Mouse (Mus musculus): ENCODE results near the gene Olfr555.
"Not testable (repeated sequence)": the region's sequence is repeated elsewhere in the genome, so short reads cannot be mapped to it uniquely, and the experiment has no call there.

The Olfr555 gene

GRCm38 (mm10) chr7:102658523-102658922 is at the start of gene Olfr555:
Olfr555 (plus strand) TSS chr7:102658823.
- no peak for DNase-seq (ENCODE audit: extremely low read depth, low read depth, low spot score)

- no peak for DNase-seq (ENCODE audit: extremely low read depth, low read depth, low spot score)
Observed at GRCm38 (mm10) chr7:102618118-102618517, 40.5 kb upstream of the Olfr555 start, which contains the start of gene Olfr553. Olfr553 (minus strand) TSS chr7:102618218.

- DNase-seq (ENCODE audit: extremely low read depth, low read depth, low spot score), result no peak
Observed at GRCm38 (mm10) chr7:102619608-102620007, 39.0 kb upstream of the Olfr555 start.

DNA sequence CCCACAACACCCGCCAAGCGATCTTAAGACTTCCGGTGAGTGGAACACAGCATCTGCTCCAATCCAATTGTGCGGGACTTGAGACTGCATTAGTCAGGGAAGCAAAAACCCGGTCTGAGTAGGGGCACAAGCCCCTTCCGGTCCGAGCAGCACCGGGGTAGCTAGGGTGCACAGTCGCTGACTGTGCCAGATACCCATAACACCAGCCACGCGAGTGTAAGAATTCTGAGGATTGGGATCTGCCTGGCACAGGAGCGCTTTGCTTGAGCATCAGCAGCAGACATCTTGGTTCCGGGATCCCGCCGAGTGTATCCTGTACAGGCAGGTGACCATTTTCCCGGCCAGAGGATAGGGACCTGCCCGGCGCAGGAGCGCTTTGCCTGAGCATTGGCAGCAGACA is 38.3 kb upstream of the Olfr555 start:
- DNase-seq (ENCODE audit: extremely low read depth, low read depth, low spot score), result not testable (repeated sequence)

DNA sequence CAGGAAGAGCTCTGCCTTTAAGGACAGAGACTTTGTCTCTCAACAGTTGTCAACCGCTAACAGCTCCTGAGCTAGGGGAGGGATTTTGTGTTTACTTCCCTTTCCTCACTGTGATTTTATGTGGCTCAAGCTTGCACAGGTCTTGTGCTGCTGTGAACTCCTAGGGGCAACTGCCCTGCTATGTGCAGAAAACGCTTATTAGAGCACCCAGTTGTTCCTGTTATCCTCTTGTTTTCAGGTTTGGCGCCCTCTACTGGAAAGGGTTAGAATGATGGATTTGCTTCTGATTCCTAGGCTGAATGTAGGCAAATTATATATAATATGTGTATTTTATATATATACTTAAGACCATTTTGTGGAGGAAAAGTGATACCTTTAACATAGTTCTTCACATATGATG is 22.0 kb upstream of the Olfr555 start:
- DNase-seq (ENCODE audit: extremely low read depth, low read depth, low spot score), result no peak

DNA sequence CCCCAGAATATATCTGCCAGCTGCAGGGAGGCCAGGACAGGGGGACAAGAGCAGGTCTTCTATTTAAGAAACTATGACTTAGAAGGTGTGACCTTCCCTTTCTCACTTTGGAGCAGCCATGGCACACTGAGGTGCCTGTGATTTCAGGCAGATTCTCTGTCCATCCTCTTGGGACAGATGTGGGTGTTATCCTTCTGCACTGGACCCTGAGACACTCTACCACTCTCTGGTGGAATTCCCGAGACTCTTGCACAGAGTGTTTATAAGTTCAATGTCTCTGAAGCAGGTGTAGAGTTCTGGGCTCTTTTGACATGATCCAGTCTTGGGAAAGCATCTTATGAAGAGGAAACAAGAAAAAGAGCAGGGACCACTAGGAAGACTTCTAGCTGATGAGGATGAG is 20.5 kb upstream of the Olfr555 start, which contains the start of gene Olfr554:
Gene Olfr554 (plus strand): TSS at position 301 of the 400 bp plus-strand sequence.
- no peak for DNase-seq (ENCODE audit: extremely low read depth, low read depth, low spot score)

- DNase-seq (ENCODE audit: extremely low read depth, low read depth, low spot score), result not testable (repeated sequence)
Observed at GRCm38 (mm10) chr7:102644945-102645344, 13.7 kb upstream of the Olfr555 start.

GRCm38 (mm10) chr7:102664599-102664998 is 6.0 kb downstream of the Olfr555 start, which contains the start of gene Olfr556:
Olfr556 (plus strand) TSS chr7:102664899.
- no peak for DNase-seq (ENCODE audit: extremely low read depth, low read depth, low spot score)

GRCm38 (mm10) chr7:102665378-102665777 is 6.8 kb downstream of the Olfr555 start:
- DNase-seq (ENCODE audit: extremely low read depth, low read depth, low spot score), result no peak

DNA sequence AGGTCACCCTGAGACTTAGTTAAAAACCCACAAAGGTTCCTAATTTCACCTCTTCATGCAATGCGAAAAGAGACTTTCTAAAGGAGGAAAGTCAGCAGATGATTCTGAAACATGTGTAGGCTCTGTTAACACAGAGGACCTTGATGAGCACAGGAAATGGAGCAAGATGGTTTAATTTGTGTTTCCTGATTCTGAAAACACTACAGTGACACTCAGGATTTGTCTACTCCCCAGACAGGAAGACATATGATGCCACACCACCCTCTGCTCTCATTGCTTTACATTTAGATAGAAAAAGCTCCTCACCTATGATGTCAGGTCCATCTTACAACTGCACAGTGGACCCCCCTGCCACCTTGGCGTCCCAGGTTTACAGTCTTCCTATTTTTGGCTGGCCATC is 17.6 kb downstream of the Olfr555 start:
- DNase-seq (ENCODE audit: extremely low read depth, low read depth, low spot score), result no peak

DNA sequence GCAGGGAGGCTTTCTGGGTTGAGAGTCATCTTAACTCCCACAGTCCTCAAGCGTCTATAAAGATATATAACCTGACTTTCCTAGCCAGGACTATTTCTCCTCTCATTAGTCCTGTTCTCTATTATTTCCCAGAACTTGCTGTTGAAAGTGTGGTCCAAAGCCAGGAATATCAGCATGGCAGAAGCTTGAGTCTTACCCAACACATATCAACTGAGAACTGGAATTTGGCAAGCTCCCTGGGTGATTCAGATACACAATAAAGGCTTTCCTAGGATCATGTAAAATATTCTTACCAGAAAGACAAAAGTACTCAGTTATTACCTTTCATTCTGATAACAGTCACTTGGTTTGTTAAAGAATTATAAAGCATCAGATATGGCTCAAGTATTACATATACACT is 23.3 kb downstream of the Olfr555 start:
- no peak for DNase-seq (ENCODE audit: extremely low read depth, low read depth, low spot score)

GRCm38 (mm10) chr7:102686944-102687501 is 28.4 kb downstream of the Olfr555 start, which contains the start of gene Trim68:
Trim68 (minus strand) TSS chr7:102687327.
- peak; percentile 66 for DNase-seq (ENCODE audit: extremely low read depth, low read depth, low spot score)

- no peak for DNase-seq (ENCODE audit: extremely low read depth, low read depth, low spot score)
Observed at GRCm38 (mm10) chr7:102695358-102696125, 36.9 kb downstream of the Olfr555 start, which contains the start of gene Olfr557. Olfr557 (plus strand) TSS chr7:102695910.

DNA sequence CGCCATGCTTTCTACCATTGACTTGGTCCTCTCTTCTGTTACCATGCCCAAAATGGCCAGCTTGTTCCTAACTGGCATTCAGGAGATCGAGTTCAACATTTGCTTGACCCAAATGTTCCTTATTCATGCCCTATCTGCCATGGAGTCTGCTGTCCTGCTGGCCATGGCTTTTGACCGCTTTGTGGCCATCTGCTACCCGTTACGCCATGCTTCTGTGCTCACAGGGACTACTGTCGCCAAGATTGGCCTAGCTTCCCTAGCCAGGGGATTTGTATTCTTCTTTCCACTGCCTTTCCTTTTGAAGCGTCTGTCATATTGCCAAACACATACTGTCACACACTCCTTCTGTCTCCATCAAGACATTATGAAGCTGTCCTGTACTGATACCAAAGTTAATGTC is 39.8 kb downstream of the Olfr555 start:
- DNase-seq (ENCODE audit: extremely low read depth, low read depth, low spot score), result no peak

DNA sequence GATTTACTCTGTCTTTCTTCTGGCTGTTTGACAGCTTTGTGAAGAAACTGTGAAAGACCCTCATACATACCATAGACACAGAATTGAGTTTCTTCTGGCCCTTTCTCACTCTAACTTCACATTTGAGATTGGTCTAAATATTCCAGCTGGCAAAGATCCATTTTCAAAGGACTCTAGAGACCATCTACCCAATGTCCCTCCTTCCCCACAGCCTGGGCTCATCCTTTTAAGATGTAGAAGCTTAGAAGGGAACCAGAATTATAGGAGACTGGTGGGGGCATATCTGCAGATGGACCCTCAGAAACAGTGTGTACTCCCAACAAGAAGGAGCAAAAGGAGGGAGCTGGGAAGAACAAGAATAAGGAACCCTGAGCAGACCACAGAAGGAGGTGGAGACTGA is 43.3 kb downstream of the Olfr555 start, which contains the start of gene Olfr558:
Gene Olfr558 (plus strand): TSS at position 301 of the 400 bp plus-strand sequence.
- no peak for DNase-seq (ENCODE audit: extremely low read depth, low read depth, low spot score)
